Mouse (Mus musculus) heart, postnatal 0 days (tissue): ENCODE measurements around the gene Iqcg. TPM values are rescaled to one million over a fixed set of nuclear protein-coding genes. Genes with fewer than 3 reads are reported as not detected.

Source experiments
- ATAC-seq: fragments of 200-750 bp; cut with Nextera tagmentation; 2 replicates; pipeline ENCODE4 v1.8.0; 2017; ENCODE audit warnings: low read depth, moderate number of reproducible peaks, moderate library complexity; ENCODE audit not compliant: insufficient read depth
- DNase-seq: peaks from one replicate; pipeline ENCODE4 v3.0.0-alpha.2; 2016; ENCODE audit warnings: low spot score
- H3K27ac ChIP-seq: fragments of 300-500 bp; sonication (generic); 2 replicates; pipeline ENCODE4 v1.5.1; 2014; ENCODE audit warnings: low read depth, mild to moderate bottlenecking
- H3K27me3 ChIP-seq: fragments of 300-500 bp; sonication (generic); 2 replicates; pipeline ENCODE4 v1.6.1; 2014; ENCODE audit warnings: low read length, mixed read lengths; ENCODE audit not compliant: control insufficient read depth, insufficient read depth
- H3K36me3 ChIP-seq: fragments of 300-500 bp; sonication (generic); replicated peaks from 2 replicates; pipeline ENCODE4 v1.6.1; 2014; ENCODE audit warnings: low read length, mixed read lengths; ENCODE audit not compliant: control insufficient read depth, insufficient read depth
- H3K4me1 ChIP-seq: fragments of 300-500 bp; sonication (generic); 2 replicates; pipeline ENCODE4 v1.6.1; 2014; ENCODE audit warnings: antibody characterized with exemption; ENCODE audit not compliant: control insufficient read depth, insufficient read depth
- H3K4me2 ChIP-seq: fragments of 300-500 bp; sonication (generic); 2 replicates; pipeline ENCODE4 v1.6.1; 2014; ENCODE audit warnings: low read depth, mild to moderate bottlenecking, low read length, moderate library complexity
- H3K4me3 ChIP-seq: fragments of 300-500 bp; sonication (generic); 2 replicates; pipeline ENCODE4 v1.5.1; 2014; ENCODE audit warnings: low read depth, low read length
- H3K9ac ChIP-seq: fragments of 300-500 bp; sonication (generic); replicated peaks from 2 replicates; pipeline ENCODE4 v1.6.1; 2014; ENCODE audit warnings: low read depth, low read length, mixed read lengths
- H3K9me3 ChIP-seq: fragments of 300-500 bp; sonication (generic); replicated peaks from 2 replicates; pipeline ENCODE4 v1.6.1; 2016; ENCODE audit warnings: low read length; ENCODE audit not compliant: control insufficient read depth
- CTCF ChIP-seq: IDR thresholded peaks from 2 replicates; pipeline ENCODE4 v1.5.1; 2016; ENCODE audit warnings: antibody characterized with exemption, control low read depth, low read depth
- EP300 ChIP-seq: IDR thresholded peaks from 2 replicates; pipeline ENCODE4 v1.6.1; 2016; ENCODE audit warnings: antibody characterized with exemption, low read depth
- WGBS: fragments of 180-500 bp; shearing (Covaris S2); extraction: QIAGEN DNeasy Blood & Tissue Kit; methylation state at CpG from one replicate; pipeline ENCODE4 v1.1.7; 2014; 5-methylcytosine and 5-hydroxymethylcytosine counted together
- polyA plus RNA-seq: library from polyadenylated mRNA; unstranded; fragments of >200 nt; fragmentation: Nextera tagmentation; extraction: Ambion mirVana; gene quantifications from 2 replicates; pipeline ENCODE4 v1.2.1, GENCODE M21; 2015
- total RNA-seq: library from RNA; depleted of rRNA; stranded (reverse); fragments of >200 nt; gene quantifications from 2 replicates; pipeline ENCODE4 v1.2.3, GENCODE M21; 2014; ENCODE audit warnings: low replicate concordance

Gene Iqcg
- total and polyA plus RNA-seq, 2 experiments from 2014 or later, result 0.23 to 0.83 TPM

DNA sequence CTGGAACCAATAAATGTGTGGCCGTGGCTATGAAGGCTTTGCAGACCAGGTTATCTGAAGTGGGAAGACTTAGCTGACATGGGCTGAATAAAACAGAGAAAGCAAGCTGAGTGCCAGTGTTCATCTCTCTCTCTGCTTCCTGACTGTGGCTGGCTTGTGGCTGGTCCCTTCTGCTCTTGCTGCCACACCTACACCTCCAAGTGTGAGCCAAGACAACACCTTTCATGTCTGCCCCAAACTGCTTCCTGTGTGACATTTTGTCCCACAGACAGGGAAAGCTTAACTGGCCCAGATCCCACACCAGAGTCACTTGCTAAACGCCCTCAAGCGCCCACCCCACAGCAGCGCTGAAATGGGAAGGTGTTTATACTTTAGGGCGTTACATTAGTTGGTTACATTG, 2.9 kb downstream of the Iqcg start:
- H3K9me3 ChIP-seq, result no peaks in the 10 kb centered on the region
- ATAC-seq (no peak), DNase-seq (no peak)
- H3K27me3 ChIP-seq, result no peaks in the 10 kb centered on the region
- H3K4me1 ChIP-seq, result peaks cover 7% of the 10 kb centered on the region
- 65% methylated on average over 5 of the region's 5 CpGs for WGBS
- H3K36me3 ChIP-seq, result peaks cover 3% of the 10 kb centered on the region; the same call in 1 of the 2 replicates
- H3K4me3 ChIP-seq, result no peak overlapping the region
- H3K9ac ChIP-seq, result no peak overlapping the region
- H3K27ac ChIP-seq, result no peak overlapping the region
- TF ChIP-seq EP300 (no peak), CTCF (no peak)
- H3K4me2 ChIP-seq, result no peak overlapping the region

DNA sequence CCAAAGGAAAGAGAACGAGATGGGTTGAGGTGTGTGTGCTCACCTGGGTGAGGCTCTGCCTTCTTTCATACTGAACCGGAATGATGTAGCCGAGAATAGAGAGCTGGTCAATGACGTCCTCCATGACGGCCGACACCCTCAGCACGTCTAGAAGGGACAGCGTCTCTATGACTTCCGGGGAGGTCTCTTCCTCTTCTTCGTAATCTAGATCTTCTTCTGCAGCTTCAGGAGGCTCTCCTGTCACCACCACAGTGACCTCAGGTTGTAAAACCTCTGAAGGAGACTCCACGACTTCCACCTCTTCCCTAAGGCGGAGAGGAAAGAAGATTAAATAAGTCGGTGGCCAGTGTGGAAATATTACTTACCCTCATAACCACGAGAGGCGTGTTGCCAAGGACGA, 6.2 kb downstream of the Iqcg start:
- Histone ChIP-seq H3K27ac (no peak overlapping the region), H3K27me3 (no peaks in the 10 kb centered on the region), H3K9me3 (no peaks in the 10 kb centered on the region), H3K4me2 (no peak overlapping the region), H3K36me3 (no peaks in the 10 kb centered on the region), H3K9ac (no peak overlapping the region), H3K4me1 (no peaks in the 10 kb centered on the region), H3K4me3 (no peak overlapping the region)
- WGBS, result 81% methylated on average over 16 of the region's 16 CpGs
- TF ChIP-seq EP300, result no peak
- TF ChIP-seq CTCF, result no peak
- DNase-seq, result no peak
- ATAC-seq, result no peak

DNA sequence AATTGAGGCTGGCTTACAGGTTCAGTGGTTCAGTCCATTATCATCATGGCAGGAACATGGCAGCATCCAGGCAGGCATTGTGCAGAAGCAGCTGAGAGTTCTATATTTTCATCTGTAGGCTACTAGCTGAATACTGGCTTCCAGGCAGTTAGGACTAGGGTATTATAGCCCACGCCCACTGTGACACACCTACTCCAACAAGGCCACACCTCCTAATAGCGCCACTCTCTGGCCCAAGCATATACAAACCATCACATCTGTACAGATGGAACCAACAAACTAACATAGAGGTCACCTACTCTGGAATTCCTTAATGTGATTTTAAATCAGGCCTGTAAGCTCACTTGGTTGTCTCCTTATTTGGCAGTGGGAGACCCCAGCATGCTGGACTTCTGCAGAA, 7.3 kb downstream of the Iqcg start:
- Histone ChIP-seq H3K4me2 (no peak overlapping the region), H3K4me1 (no peaks in the 10 kb centered on the region), H3K9ac (no peak overlapping the region), H3K9me3 (no peaks in the 10 kb centered on the region), H3K27ac (no peak overlapping the region), H3K36me3 (no peaks in the 10 kb centered on the region), H3K27me3 (no peaks in the 10 kb centered on the region), H3K4me3 (no peak overlapping the region)
- TF ChIP-seq CTCF (no peak), EP300 (no peak)
- DNase-seq, result no peak
- WGBS, result 64% methylated on average over 2 of the region's 2 CpGs
- ATAC-seq, result no peak

DNA sequence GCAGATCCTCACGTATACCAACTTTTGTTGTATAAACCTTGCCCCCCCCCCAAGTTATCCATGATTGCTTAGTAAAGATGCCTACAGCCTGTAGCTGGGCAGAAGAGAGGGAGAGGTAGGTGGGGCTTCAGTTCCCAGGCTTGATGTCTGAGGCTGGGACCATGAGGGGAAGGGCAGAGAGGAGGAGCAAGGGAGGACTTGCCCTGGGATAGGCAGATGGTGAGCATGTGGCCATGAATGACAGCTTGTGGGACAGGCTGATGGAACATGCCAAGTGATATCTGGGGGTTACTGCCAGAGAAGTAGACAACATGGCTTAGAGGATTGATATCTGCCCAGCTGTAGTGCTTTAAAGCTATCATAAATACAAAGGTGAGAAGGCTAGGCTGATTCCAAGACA, 8.0 kb downstream of the Iqcg start:
- no peak for TF ChIP-seq CTCF
- no peak overlapping the region for H3K4me3 ChIP-seq
- no peak overlapping the region for H3K4me2 ChIP-seq
- ATAC-seq (no peak), DNase-seq (no peak)
- H3K4me1 ChIP-seq, result no peaks in the 10 kb centered on the region
- no peak overlapping the region for H3K9ac ChIP-seq
- H3K27me3 ChIP-seq, result no peaks in the 10 kb centered on the region
- 91% methylated on average over 1 of the region's 1 CpGs for WGBS
- H3K9me3 ChIP-seq, result no peaks in the 10 kb centered on the region
- no peaks in the 10 kb centered on the region for H3K36me3 ChIP-seq
- no peak overlapping the region for H3K27ac ChIP-seq

DNA sequence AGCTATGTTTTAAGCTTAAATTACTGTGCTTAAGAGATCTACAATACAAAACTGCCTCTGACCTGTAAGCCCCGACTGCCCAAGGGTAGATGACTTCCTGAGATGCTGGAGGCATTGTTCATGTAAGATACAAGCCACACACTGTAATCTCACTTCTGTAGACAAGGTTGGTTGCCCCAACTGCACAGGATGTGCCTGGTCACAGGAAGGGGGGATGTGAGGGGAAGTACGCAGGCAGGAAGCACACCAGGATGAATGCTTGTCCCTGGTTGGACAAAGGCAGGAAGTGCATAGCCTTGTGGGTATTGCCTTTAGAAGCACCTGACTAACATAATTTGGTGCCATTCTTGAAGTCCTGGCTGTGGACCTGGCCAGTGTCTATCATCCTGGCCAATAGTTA, 12.8 kb downstream of the Iqcg start:
- Histone ChIP-seq H3K4me3 (no peak overlapping the region), H3K36me3 (no peaks in the 10 kb centered on the region), H3K9ac (no peak overlapping the region), H3K9me3 (no peaks in the 10 kb centered on the region), H3K27me3 (no peaks in the 10 kb centered on the region), H3K4me2 (no peak overlapping the region), H3K4me1 (no peaks in the 10 kb centered on the region), H3K27ac (peak overlapping the region; percentile 53)
- WGBS, result 66% methylated on average over 2 of the region's 2 CpGs
- TF ChIP-seq CTCF (no peak), EP300 (no peak)
- ATAC-seq, result peak; percentile 72
- peak; percentile 13 for DNase-seq

DNA sequence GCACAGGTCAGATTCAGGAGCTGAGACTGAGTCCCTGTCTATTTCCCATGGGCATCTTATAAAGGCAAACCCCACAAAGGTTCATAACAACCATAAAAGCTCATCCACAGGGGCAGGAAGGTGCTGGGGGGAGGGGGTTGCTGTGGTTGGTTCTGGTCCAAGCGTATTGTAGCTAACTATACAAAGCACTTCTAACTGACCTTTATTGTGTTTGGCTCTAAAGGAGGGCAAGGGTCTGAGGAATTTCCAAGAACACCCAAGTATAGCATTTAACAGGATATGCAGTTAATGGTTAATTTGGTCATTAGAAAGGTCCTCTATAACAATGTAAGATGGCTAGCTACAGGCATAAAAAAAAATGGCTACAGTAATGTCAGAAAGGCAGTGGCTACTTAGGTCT, 13.3 kb downstream of the Iqcg start:
- peak overlapping the region; percentile 53 for H3K27ac ChIP-seq
- no peak for TF ChIP-seq CTCF
- H3K9me3 ChIP-seq, result no peaks in the 10 kb centered on the region
- ATAC-seq (no peak), DNase-seq (no peak)
- H3K4me1 ChIP-seq, result no peaks in the 10 kb centered on the region
- H3K36me3 ChIP-seq, result no peaks in the 10 kb centered on the region
- no peak overlapping the region for H3K4me3 ChIP-seq
- H3K9ac ChIP-seq, result no peak overlapping the region
- 75% methylated on average over 1 of the region's 1 CpGs for WGBS
- no peaks in the 10 kb centered on the region for H3K27me3 ChIP-seq
- H3K4me2 ChIP-seq, result no peak overlapping the region
